Mouse (Mus musculus): ENCODE results near the gene Krt25. TPM values are rescaled to one million over a fixed set of nuclear protein-coding genes. Genes with fewer than 3 reads are reported as not detected.

Gene Krt25
- polyA plus RNA-seq, 1 experiment from 2014 or later, result not detected

DNA sequence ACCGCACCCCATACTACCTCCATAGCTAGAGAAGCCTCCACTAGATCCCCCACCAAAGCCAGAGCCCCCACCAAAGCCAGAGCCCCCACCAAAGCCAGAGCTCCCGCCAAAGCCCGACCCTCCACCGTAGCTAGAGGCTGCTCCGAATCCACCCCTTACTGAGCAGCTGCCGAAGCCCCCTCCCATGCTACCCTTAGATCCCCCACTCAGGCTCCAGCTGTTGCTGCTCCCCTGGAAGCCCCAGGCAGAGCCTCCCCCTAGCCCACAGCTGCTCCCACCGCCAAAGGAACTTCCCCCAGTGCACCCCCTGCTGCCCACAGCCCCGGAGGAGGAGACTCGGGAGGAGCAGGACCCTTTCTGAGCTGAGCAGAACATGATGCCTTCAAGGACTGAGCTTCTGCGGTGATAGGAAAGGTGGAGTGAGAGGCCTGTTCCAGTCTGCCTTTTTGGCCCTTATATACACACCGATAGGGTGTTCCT lies 37.9 kb downstream of the Krt25 start, which contains the start of gene Krt24:
Gene Krt24 (minus strand): TSS at position 430 of the 480 bp plus-strand sequence.
- H3K36me3 ChIP-seq (ENCODE audit: control insufficient read depth, insufficient read depth), result no peaks in the 10 kb centered on the region
- no peak within 1 kb of the TSS for H3K9ac ChIP-seq (ENCODE audit: low read depth, low read length)
- H3K9me3 ChIP-seq (replicated peaks; ENCODE audit: control insufficient read depth, low read length), result no peaks in the 10 kb centered on the region
- no peak within 1 kb of the TSS for H3K27ac ChIP-seq (ENCODE audit: low read length)
- no peak within 1 kb of the TSS for H3K4me2 ChIP-seq (ENCODE audit: low read depth, low read length)
- H3K4me3 ChIP-seq (ENCODE audit: low read depth, low read length), result no peak within 1 kb of the TSS
- no peak for ATAC-seq (ENCODE audit: low read depth)
- WGBS (ENCODE audit: insufficient replicate concordance), result 49% methylated on average over 11 of the region's 11 CpGs
- H3K4me1 ChIP-seq (ENCODE audit: control insufficient read depth, low read depth, low read length), result no peaks in the 10 kb centered on the region
- no peaks in the 10 kb centered on the region; the same call in 1 of the 2 replicates for H3K27me3 ChIP-seq (ENCODE audit: control insufficient read depth, insufficient read depth, low read depth, low read length)

DNA sequence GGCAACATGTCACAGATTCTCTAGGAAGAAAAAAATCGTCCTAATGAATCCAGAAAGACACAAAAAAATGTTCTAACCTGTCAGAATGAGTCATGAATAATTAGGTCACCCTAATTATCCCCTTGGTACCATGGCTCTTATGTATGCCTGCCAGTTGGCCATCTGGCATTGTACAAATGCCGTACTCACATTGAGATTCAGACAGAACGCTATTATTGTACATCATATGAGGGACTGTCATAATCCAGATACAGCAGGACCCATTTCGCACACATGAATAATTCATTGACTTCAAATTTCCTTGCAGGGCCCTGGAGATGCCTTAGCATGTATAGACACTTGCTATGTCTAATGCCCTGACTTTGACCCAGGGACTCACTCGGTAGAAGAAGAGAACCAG lies 38.7 kb downstream of the Krt25 start:
- 65% methylated on average over 5 of the region's 5 CpGs for WGBS (ENCODE audit: insufficient replicate concordance)
- no peaks in the 10 kb centered on the region; the same call in 1 of the 2 replicates for H3K27me3 ChIP-seq (ENCODE audit: control insufficient read depth, insufficient read depth, low read depth, low read length)
- no peaks in the 10 kb centered on the region for H3K36me3 ChIP-seq (ENCODE audit: control insufficient read depth, insufficient read depth)
- no peak overlapping the region for H3K4me2 ChIP-seq (ENCODE audit: low read depth, low read length)
- H3K9ac ChIP-seq (ENCODE audit: low read depth, low read length), result no peak overlapping the region
- no peaks in the 10 kb centered on the region for H3K9me3 ChIP-seq (replicated peaks; ENCODE audit: control insufficient read depth, low read length)
- ATAC-seq (ENCODE audit: low read depth), result no peak
- no peaks in the 10 kb centered on the region for H3K4me1 ChIP-seq (ENCODE audit: control insufficient read depth, low read depth, low read length)
- no peak overlapping the region for H3K27ac ChIP-seq (ENCODE audit: low read length)
- H3K4me3 ChIP-seq (ENCODE audit: low read depth, low read length), result no peak overlapping the region

DNA sequence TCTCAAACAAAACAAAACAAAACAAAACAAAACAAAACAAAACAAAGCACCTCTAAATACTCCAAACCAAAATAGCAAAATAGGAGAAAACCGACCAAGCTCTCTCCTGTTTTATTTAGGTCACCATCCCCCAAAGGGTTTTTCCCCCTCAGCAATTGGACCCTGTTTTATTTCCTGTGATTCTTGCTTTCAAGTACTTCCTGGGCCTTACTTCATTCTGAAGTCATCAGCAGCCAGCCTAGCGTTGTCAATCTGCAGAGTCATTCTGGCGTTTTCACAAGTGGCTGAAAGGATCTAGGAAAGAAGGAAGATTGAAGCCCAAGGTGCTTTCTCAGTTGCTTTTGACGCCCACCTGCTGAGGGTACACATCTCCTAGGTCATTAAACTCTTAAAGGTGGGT lies 39.4 kb downstream of the Krt25 start:
- no peak for ATAC-seq (ENCODE audit: low read depth)
- Histone ChIP-seq H3K9me3 (replicated peaks; ENCODE audit: control insufficient read depth, low read length) (no peaks in the 10 kb centered on the region), H3K4me3 (ENCODE audit: low read depth, low read length) (no peak overlapping the region), H3K27me3 (ENCODE audit: control insufficient read depth, insufficient read depth, low read depth, low read length) (no peaks in the 10 kb centered on the region; the same call in 1 of the 2 replicates), H3K36me3 (ENCODE audit: control insufficient read depth, insufficient read depth) (no peaks in the 10 kb centered on the region), H3K27ac (ENCODE audit: low read length) (no peak overlapping the region), H3K4me1 (ENCODE audit: control insufficient read depth, low read depth, low read length) (no peaks in the 10 kb centered on the region), H3K4me2 (ENCODE audit: low read depth, low read length) (no peak overlapping the region), H3K9ac (ENCODE audit: low read depth, low read length) (no peak overlapping the region)
- WGBS (ENCODE audit: insufficient replicate concordance), result 30% methylated on average over 4 of the region's 4 CpGs

DNA sequence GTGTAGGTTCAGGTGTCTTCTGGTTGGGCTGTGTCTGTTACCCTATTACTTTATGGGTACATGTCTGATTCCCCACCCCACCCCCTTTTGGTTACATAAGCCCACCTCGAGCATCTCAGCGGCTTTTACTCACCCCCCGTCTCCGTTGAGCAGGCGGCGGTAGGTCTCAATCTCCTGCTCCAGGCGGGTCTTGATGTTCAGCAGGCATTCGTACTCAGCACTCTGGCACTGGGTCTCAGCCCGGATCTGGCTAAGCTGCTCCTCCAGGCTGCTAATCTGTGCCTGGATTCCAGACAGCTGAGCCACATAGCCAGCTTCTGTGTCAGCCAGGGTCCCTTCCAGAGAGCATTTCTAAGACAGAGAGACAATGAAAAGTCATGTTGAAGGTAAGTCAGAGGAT lies 41.6 kb downstream of the Krt25 start:
- Histone ChIP-seq H3K4me2 (ENCODE audit: low read depth, low read length) (no peak overlapping the region), H3K27ac (ENCODE audit: low read length) (no peak overlapping the region), H3K9me3 (replicated peaks; ENCODE audit: control insufficient read depth, low read length) (no peaks in the 10 kb centered on the region), H3K36me3 (ENCODE audit: control insufficient read depth, insufficient read depth) (no peaks in the 10 kb centered on the region), H3K9ac (ENCODE audit: low read depth, low read length) (no peak overlapping the region), H3K4me3 (ENCODE audit: low read depth, low read length) (no peak overlapping the region), H3K4me1 (ENCODE audit: control insufficient read depth, low read depth, low read length) (no peaks in the 10 kb centered on the region), H3K27me3 (ENCODE audit: control insufficient read depth, insufficient read depth, low read depth, low read length) (no peaks in the 10 kb centered on the region; the same call in 1 of the 2 replicates)
- no peak for ATAC-seq (ENCODE audit: low read depth)
- WGBS (ENCODE audit: insufficient replicate concordance), result 75% methylated on average over 9 of the region's 9 CpGs

DNA sequence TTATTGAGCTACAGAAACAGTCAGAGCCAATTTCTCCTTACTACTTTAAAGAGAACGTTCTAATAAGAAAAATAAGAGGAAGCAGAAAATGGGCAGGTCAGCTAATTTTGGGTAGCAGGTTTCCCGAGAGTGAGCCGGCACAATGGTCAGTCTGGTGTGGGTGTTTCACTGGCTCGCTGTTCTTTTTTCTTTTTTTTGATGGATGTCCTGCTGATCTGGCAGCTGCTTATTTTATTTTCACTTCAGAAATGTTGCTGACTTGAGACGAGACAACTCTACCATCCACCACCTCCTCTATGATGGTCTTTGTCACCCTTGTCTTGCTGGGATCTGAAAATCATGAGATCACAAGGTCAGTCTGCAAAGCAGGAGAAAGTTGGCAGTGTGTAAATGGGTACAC lies 42.8 kb downstream of the Krt25 start:
- 39% methylated on average over 5 of the region's 5 CpGs for WGBS (ENCODE audit: insufficient replicate concordance)
- Histone ChIP-seq H3K9me3 (replicated peaks; ENCODE audit: control insufficient read depth, low read length) (no peaks in the 10 kb centered on the region), H3K27me3 (ENCODE audit: control insufficient read depth, insufficient read depth, low read depth, low read length) (no peaks in the 10 kb centered on the region; the same call in 1 of the 2 replicates), H3K4me2 (ENCODE audit: low read depth, low read length) (no peak overlapping the region), H3K27ac (ENCODE audit: low read length) (no peak overlapping the region), H3K36me3 (ENCODE audit: control insufficient read depth, insufficient read depth) (no peaks in the 10 kb centered on the region), H3K4me3 (ENCODE audit: low read depth, low read length) (no peak overlapping the region), H3K9ac (ENCODE audit: low read depth, low read length) (no peak overlapping the region), H3K4me1 (ENCODE audit: control insufficient read depth, low read depth, low read length) (no peaks in the 10 kb centered on the region)
- ATAC-seq (ENCODE audit: low read depth), result no peak

DNA sequence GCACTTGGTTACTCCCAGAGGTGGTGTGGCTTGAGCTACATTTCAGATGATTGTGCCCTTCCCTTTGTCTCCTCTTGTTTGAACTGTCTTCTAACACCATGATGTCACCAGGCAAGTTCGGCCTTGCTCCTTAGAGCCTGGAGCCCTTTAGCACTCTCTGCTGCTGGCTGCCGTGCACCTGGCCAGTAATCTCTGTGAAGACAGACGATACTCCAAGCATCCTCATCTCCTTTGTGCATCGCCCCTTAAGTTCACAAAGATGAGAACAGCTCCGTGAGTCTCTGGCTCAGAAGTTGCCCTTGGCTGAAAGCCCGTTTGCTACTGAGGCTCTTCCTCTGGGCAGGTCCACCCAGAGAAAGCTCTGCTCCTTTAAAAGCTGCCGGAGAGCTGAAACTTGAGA lies 46.0 kb downstream of the Krt25 start:
- ATAC-seq (ENCODE audit: low read depth), result no peak
- Histone ChIP-seq H3K9ac (ENCODE audit: low read depth, low read length) (no peak overlapping the region), H3K27ac (ENCODE audit: low read length) (no peak overlapping the region), H3K4me3 (ENCODE audit: low read depth, low read length) (no peak overlapping the region), H3K36me3 (ENCODE audit: control insufficient read depth, insufficient read depth) (no peaks in the 10 kb centered on the region), H3K4me1 (ENCODE audit: control insufficient read depth, low read depth, low read length) (no peaks in the 10 kb centered on the region), H3K9me3 (replicated peaks; ENCODE audit: control insufficient read depth, low read length) (no peaks in the 10 kb centered on the region), H3K27me3 (ENCODE audit: control insufficient read depth, insufficient read depth, low read depth, low read length) (no peaks in the 10 kb centered on the region), H3K4me2 (ENCODE audit: low read depth, low read length) (no peak overlapping the region)
- 45% methylated on average over 7 of the region's 7 CpGs for WGBS (ENCODE audit: insufficient replicate concordance)

DNA sequence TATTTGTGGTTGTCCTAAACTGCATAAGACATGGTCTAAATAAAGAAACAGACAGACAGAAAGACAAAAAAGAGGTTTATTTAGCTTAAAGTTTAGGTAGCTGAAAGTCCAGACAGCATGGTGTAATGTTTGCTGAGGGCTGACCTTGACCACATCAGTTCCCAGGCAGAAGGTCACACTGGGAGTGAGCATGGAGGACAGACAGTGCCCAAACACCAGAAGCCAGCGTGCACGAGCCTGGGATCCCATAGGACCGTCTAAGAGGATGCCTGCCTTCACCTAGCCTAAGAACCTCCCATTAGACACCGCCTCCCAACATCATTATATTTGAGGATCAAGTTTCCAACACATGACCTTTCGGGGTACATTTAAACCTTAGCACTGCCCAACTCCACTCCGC lies 47.1 kb downstream of the Krt25 start:
- H3K9ac ChIP-seq (ENCODE audit: low read depth, low read length), result no peak overlapping the region
- no peak overlapping the region for H3K27ac ChIP-seq (ENCODE audit: low read length)
- WGBS (ENCODE audit: insufficient replicate concordance), result 46% methylated on average over 6 of the region's 6 CpGs
- no peaks in the 10 kb centered on the region for H3K9me3 ChIP-seq (replicated peaks; ENCODE audit: control insufficient read depth, low read length)
- H3K4me2 ChIP-seq (ENCODE audit: low read depth, low read length), result no peak overlapping the region
- no peak overlapping the region for H3K4me3 ChIP-seq (ENCODE audit: low read depth, low read length)
- no peaks in the 10 kb centered on the region for H3K4me1 ChIP-seq (ENCODE audit: control insufficient read depth, low read depth, low read length)
- H3K36me3 ChIP-seq (ENCODE audit: control insufficient read depth, insufficient read depth), result no peaks in the 10 kb centered on the region
- ATAC-seq (ENCODE audit: low read depth), result peak; percentile 84
- H3K27me3 ChIP-seq (ENCODE audit: control insufficient read depth, insufficient read depth, low read depth, low read length), result no peaks in the 10 kb centered on the region

DNA sequence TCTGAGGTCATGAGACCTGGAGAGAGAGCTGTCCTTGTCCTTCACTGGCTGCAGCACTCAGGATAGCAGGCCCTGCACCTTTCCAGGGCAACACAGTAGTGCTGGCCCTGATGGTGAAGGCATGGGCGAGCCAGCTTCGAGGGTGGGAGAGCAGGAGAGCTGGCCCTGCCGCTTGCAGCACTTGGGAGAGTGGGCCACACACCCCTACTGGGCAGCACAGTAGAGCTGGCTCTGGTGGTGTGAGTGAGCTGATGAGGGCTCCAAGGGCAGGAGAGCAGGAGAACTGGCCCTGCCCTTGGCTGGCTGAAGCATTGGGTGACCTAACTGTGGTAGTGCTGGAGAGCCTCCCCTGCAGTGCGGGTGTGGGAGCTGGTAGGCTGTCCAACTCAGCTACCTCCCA lies 50.0 kb downstream of the Krt25 start:
- no peak overlapping the region for H3K27ac ChIP-seq (ENCODE audit: low read length)
- WGBS (ENCODE audit: insufficient replicate concordance), result 64% methylated on average over 4 of the region's 4 CpGs
- H3K27me3 ChIP-seq (ENCODE audit: control insufficient read depth, insufficient read depth, low read depth, low read length), result no peaks in the 10 kb centered on the region
- H3K4me2 ChIP-seq (ENCODE audit: low read depth, low read length), result no peak overlapping the region
- no peak overlapping the region for H3K4me3 ChIP-seq (ENCODE audit: low read depth, low read length)
- no peaks in the 10 kb centered on the region for H3K9me3 ChIP-seq (replicated peaks; ENCODE audit: control insufficient read depth, low read length)
- H3K9ac ChIP-seq (ENCODE audit: low read depth, low read length), result no peak overlapping the region
- ATAC-seq (ENCODE audit: low read depth), result no peak
- no peaks in the 10 kb centered on the region for H3K4me1 ChIP-seq (ENCODE audit: control insufficient read depth, low read depth, low read length)
- no peaks in the 10 kb centered on the region for H3K36me3 ChIP-seq (ENCODE audit: control insufficient read depth, insufficient read depth)

DNA sequence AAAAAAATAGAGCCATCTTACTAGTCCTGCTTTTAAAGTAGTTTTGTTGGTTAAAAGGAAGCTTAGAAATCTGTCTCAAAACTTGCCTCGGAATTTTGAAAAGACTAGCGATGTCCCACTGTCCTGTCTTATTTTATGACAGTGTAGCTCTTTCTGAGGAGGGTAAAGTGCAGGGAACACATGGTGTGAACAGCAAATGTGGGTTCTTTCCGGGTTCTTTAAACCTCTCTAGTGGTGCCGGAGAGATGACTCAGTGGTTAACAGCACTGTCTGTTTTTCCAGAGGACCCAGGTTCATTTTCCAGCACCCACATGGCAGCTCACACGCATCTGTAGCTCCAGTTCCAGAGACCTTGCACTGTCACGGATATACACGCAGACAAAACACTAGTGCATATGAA lies 53.6 kb downstream of the Krt25 start:
- 63% methylated on average over 7 of the region's 7 CpGs for WGBS (ENCODE audit: insufficient replicate concordance)
- Histone ChIP-seq H3K27ac (ENCODE audit: low read length) (no peak overlapping the region), H3K4me1 (ENCODE audit: control insufficient read depth, low read depth, low read length) (no peaks in the 10 kb centered on the region), H3K9me3 (replicated peaks; ENCODE audit: control insufficient read depth, low read length) (no peaks in the 10 kb centered on the region), H3K36me3 (ENCODE audit: control insufficient read depth, insufficient read depth) (no peaks in the 10 kb centered on the region), H3K4me3 (ENCODE audit: low read depth, low read length) (no peak overlapping the region), H3K9ac (ENCODE audit: low read depth, low read length) (no peak overlapping the region), H3K27me3 (ENCODE audit: control insufficient read depth, insufficient read depth, low read depth, low read length) (no peaks in the 10 kb centered on the region), H3K4me2 (ENCODE audit: low read depth, low read length) (no peak overlapping the region)
- ATAC-seq (ENCODE audit: low read depth), result no peak
